Mouse (Mus musculus) cerebellum, adult 8-10 months (tissue): Measurements from ENCODE around the gene Zfhx2.
"Not testable (repeated sequence)": the region's sequence is repeated elsewhere in the genome, so short reads cannot be mapped to it uniquely, and the experiment has no call there.

Experiments
- DNase-seq: peaks from one replicate; pipeline ENCODE4 v3.0.0; 2022

Zfhx2 gene

DNA sequence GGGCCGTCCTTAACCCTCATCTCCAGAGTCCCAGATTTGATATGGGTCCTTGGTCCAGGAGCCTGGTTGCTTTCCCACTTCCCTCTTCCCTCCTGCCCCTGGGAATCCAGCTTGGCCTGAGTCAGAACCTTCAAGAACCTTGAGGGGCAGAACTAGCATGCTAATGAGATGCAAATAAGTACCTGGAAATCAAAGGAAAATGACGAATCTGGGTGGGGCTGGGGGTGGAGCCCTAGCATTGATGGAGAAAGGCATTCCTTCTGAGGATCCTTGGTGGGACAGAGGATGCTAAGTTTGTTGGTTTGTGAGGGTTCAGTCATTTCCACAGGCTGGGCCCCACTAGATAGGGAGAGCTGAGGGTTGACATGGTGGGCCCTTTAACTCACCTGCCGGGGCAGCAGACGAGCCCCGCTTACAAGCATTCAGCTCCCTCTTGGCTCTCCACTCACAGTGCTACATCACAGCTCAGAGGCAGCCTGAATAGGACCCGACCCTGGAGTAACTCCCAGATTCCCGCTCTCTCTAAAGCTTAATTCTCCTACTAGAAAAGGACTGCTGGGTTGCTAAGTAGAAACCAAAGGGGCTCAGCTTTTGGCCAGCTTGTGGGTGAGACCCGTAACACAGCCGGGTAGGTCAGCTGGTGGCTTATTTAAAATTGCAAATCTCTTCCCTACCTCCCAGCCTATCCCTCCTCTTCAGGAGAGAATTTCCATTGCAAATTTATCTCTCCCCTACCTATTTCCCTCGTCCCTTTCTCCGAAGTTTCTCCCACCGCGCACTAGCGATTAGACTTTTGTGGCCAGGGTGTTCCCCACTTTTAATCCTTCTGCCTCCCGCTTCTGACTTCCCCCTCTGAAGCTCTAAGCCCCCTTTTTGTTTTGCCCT lies 14.4 kb downstream of the Zfhx2 start:
- no peak for DNase-seq

DNA sequence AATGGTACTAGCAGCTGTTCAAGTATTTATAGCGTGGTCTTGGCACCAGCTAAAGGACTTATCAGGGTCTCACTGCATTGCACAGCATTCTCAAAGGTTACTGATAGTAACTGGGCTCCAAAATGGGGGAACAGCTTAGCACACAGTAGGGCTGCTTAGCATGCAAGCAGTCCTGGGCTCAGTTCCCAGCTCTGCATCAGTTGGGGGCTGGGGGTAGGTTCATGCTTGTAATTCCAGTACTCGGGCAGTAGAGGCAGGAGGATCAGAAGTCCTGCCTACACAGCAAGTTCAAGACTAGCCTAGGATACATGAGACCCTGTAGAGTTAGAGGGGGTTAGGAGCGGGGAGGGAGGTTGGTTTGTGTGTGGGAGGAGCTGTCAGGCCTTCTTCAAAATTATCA lies 15.2 kb downstream of the Zfhx2 start:
- no peak for DNase-seq

DNA sequence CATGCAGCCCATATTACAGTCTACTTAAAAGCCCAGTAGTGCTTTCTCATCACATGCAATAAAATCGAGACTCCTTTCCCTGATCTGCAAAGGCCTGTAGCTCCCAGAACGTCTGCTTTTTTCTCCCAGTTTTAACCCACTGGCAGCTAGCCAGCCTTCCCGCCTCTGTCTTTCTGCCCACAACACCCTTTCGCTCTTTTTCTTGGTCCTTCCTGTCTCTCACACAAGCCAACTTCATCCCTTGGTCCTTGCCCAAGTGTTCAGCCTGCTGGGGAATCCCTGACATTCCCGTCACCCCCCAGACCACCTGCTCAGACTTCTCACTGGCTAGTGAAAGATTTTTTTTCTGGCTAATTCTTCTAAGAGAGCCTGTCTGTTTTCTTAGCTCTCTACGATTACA lies 15.9 kb downstream of the Zfhx2 start:
- DNase-seq = no peak

- no peak for DNase-seq
Observed at GRCm38 (mm10) chr14:55074416-55074815, 17.7 kb downstream of the Zfhx2 start.

- DNase-seq = no peak
Observed at GRCm38 (mm10) chr14:55071756-55072155, 20.4 kb downstream of the Zfhx2 start.

DNA sequence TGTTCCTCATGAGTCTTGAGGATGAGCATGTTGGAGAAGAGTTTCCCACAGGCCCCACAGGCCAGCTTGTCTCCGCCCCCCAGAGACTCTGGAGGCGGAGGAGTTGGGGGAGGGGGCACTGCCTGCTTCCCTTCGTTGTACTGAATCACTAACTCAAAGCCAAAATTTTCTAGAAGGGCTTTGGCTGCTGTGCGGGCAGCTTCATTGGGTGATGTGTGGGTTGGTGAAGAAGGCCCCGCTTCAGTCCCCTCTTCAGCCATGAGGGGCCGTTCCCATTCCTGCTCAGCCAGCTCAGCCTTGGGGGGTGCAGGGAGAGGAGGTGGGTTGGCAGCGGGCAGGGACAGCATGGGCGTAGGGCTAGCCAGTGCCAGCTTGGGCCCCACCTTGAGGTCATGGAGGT lies 26.1 kb downstream of the Zfhx2 start:
- no peak for DNase-seq

- DNase-seq = no peak
Observed at GRCm38 (mm10) chr14:55065391-55065790, 26.7 kb downstream of the Zfhx2 start.

DNA sequence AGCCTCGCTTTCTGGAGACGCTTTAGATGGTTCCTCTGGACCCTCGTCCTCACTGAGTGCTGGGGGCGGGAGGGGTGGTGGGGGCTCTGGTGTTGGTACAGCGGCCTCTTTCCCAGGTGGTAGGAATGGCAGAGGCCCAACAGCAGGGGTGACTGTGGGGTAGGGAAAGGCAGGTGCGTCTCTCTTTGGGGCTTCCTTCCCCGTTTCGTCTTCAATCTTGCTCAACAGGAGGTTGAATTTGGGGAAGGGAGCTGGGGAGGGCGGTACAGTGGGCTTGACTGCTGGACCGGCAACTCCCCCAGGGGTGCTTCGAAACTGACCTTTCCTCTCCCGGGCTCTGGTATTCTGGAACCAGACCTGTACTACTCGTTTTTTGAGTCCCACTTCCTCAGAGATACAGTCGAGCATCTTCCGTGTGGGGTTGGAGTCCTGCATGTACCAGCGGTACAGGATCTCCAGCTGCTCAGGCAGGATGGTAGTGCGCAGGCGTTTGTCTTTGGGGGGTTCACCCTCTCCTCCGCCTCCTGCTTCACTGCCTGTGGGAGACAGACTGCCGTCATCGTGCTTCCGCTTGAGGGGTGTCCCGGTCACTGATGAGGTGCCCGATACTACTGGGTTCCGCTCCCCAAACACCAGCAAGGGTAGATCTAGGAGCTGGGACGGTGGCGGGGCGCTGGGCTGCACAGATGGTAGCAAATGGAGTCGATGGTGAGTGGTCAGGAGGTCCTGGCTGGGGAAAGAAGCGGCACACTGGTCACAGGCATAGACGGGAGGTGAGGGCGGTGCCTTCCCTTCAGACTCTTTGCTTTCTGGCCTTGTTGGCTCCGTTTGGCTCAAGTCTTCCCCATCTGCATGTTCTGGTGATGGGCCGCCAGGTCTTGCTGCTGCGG lies 27.4 kb downstream of the Zfhx2 start:
- DNase-seq = peak; percentile 67

DNA sequence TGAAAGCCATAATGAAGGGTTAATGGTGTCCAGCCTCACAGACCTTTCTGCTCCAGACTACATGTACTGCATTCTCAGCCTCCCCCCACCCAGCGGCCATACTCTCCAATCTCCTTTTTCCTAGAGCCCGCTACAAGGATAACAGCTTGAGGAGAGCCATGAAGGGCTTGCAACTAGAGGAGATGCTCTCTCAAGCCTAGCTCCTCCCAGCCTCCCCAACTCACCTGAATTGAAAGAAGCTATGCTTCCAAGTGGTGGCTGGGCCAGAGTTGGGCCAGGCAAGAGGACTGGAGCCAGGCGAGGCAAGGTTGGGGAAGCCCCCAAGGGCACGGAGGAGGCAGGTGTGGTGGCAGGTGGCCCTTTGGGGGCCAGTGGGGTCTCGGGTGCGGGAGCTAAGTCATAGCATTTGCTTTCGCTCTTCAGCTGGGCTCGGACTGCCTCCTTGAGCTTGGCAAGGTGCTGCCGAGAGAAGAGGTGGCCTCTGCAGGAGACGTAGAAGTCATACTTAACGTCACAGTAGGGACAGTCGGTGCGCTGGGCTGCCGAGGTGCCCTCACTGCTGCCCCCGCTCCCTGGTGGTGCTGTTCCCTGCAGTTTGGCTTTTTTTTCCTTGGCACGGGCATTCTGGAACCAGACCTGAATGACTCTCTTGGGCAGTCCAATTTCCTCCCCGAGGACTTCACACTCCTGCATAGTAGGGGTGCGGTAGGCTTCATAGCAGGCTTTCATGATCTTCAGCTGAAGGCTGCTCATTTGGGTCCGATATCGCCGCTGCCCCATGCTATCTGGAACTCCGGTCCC lies 28.3 kb downstream of the Zfhx2 start:
- peak; percentile 61 for DNase-seq

DNA sequence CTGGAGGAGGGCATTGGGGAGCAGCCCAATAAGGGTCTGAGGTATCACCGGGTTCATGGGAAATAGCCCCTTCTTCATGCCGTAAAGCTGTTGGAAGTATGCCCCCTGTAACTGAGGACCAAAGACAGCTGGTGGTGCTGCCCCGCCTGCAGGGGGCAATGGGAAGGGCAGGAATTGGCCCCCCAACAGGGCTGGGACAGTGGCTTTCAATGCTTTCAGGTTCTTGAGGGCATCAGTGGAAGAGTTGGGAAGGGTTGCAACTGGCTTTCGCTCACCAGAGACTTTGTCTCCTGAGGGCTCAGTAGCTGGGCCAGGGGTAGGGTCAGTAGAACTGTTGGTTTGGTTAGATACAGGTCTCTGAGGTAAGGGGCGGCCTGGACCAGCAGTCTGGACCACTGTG lies 29.0 kb downstream of the Zfhx2 start:
- DNase-seq = no peak

DNA sequence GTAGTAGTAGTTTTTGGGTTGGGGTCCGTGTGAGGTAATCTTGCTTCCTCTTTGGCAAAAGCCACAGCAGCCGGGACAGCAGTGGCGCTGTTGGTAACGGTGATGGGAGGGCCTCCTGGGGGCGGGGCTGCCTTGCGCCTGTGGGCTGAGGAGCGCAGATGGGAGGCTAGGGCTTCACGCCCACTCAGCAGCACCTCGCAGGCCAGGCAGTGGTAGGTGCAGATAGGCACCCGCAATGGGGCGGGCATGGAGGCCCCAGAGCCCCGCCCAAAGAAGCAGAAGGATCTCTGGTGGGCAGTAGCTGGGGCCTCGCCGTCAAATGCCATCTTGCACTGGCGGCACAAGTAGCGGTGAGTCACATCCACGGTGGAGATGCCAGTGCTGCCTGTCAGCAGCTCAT lies 29.5 kb downstream of the Zfhx2 start:
- DNase-seq = peak; percentile 74

DNA sequence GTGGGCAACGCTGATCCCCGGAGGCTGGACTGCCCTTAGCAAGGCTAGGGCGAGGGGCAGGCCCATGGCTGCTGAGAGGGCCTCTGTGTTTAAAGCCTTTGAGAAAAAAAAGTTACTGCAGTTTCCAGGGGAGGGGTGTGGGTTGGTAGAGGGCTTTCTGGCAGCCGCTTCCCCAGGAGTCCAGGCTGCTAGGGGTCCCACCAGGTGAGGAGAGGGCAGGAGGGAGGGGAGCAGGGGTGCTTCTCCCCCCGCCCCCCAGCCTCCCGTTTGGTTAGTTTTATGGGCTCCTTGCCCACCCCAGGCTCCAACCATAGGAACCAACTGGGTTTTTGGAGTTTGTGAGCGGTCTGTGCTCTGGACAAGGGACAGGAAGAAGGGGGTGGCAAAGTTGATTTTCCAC lies 30.3 kb downstream of the Zfhx2 start:
- no peak for DNase-seq

DNA sequence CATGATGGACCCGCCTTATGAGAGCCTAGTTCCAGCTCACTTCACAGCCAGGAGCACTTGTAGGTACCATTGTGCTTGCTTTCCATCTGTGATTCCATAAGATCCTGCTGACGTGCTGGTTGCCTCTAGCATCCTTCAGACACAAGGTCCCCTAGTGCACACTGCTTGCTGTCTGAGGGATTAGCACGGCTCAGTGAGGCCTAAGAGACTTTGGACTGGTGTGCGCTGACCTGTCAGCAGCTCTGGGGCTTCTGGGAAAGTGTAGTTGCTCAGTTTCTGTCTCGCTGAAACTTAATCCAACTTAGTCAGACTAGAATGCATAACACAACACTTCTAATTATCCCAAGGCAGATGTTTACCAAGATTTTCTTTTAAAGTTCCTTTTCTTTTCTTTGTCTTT lies 32.2 kb downstream of the Zfhx2 start:
- no peak for DNase-seq

- DNase-seq = no peak
Observed at GRCm38 (mm10) chr14:55059009-55059408, 33.1 kb downstream of the Zfhx2 start.

DNA sequence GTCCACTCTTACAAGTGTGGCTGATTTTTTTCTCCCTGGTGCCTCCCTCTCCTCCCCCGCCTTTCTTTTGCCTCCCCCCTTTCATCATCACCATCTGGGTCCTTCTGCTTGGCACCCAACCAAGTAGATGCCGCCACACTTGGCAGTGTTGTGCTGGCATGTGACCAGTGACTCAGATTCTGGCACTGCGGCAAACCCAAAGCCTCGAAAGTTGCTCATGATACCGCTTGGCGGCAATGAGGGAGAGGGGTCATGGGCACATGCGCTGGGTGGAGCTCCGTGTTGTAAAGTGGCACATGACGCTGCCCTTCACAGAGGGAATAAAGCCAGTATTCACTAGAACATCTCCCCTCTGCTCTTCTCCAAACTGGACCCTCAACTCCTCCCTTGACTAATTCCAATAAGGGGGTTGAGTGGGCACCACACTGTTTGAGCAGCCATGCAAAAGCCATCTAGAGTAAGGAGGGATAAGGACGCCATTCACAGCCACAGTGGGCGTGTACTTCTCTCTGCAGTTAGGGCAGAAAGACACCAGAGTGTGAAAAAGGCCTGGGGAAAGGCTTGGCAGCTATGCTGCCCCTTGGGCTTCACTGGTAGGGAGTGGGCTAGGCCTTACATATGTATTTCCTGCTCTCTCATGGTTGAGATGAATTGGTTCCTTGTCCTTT lies 36.8 kb downstream of the Zfhx2 start:
- DNase-seq = peak; percentile 96

GRCm38 (mm10) chr14:55054191-55054749 lies 37.9 kb downstream of the Zfhx2 start:
- DNase-seq = peak; percentile 82

- DNase-seq = peak; percentile 96
Observed at GRCm38 (mm10) chr14:55053708-55054190, 38.4 kb downstream of the Zfhx2 start.

DNA sequence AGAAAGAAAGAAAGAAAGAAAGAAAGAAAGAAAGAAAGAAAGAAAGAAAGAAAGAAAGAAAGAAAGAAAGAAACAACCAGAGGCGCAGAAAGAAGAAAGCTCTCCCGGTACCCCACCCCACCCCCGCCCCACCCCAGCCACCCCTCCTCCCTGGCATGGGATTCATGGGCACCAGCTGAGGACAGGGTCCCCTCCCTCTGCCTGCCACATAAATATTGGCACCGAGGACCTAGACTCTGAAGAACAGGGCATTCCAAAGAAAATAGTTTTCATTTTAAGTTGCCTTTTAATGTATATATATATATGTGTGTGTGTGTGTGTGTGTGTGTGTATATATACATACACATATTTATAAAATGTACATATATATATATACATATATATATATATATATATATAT lies 39.1 kb downstream of the Zfhx2 start:
- DNase-seq = no peak

- peak; percentile 93 for DNase-seq
Observed at GRCm38 (mm10) chr14:55052496-55052895, 39.6 kb downstream of the Zfhx2 start.

DNA sequence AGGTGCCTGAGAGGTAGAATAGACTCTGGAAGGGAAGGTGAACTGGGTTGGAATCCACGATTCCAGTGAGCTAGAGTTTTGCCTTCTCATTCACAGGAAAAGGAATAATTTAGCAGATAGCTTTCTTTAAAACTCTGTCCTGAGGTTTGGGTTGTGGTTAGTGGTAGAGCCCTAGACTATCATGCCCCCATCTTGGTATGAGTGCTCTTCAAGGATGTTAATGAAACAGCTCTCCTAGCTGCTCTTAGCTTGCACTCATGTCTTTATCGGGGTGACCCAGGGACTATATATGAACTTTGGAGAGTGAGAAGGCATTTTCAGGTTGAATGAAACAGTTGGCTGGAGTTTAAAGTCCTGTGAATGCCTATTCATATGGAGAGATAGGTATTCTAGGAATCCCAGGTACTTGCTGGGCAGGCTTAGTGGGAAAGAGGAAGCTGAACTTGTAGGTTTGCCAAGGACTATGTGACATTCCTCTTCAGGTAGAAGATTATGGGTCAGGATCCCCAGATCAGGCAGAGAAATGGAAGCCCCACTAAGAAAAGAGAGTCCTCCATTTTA lies 44.1 kb downstream of the Zfhx2 start:
- no peak for DNase-seq

GRCm38 (mm10) chr14:55043694-55044093 lies 48.4 kb downstream of the Zfhx2 start:
- DNase-seq = not testable (repeated sequence)
